Comparison of ENCODE assay signal across 9 mouse cellular contexts in genomic region chr12:70853026-70853425, GRCm38 (mm10). TPM values are rescaled to one million over a fixed set of nuclear protein-coding genes. Genes with fewer than 3 reads are reported as not detected.
DNase-seq lines count a peak whose midpoint lies in the region; ATAC-seq lines count a peak whose summit lies in the region.
"Had no signal": no experiment of that assay in that cellular context is flagged by ENCODE, and none has a peak within 500 bp of the region (broad histone marks: within the 10 kb centered on the region; RNA-seq: fewer than 3 reads in every experiment).

No protein-coding gene starts in this region.

- H3K9me3 ChIP-seq in hindbrain, embryonic 12.5 days (replicated peaks), result no peaks in the 10 kb centered on the region
- no peaks in the 10 kb centered on the region for H3K9me3 ChIP-seq in hindbrain, embryonic 11.5 days (ENCODE audit: control insufficient read depth, low read length)
- H3K9me3 ChIP-seq: intestine, embryonic 15.5 days had no signal

- H3K9ac ChIP-seq in hindbrain, embryonic 12.5 days, result no peak overlapping the region
- H3K9ac ChIP-seq in hindbrain, embryonic 11.5 days (ENCODE audit: low read depth, low read length), result no peak overlapping the region
- H3K9ac ChIP-seq: intestine, embryonic 15.5 days had no signal

- H3K36me3 ChIP-seq in hindbrain, embryonic 12.5 days, result no peaks in the 10 kb centered on the region
- no peaks in the 10 kb centered on the region for H3K36me3 ChIP-seq in hindbrain, embryonic 11.5 days (ENCODE audit: control insufficient read depth, insufficient read depth, low read length)
- H3K36me3 ChIP-seq: intestine, embryonic 15.5 days had no signal

- H3K4me1 ChIP-seq in hindbrain, embryonic 12.5 days, result peaks cover 18% of the 10 kb centered on the region
- no peaks in the 10 kb centered on the region for H3K4me1 ChIP-seq in hindbrain, embryonic 11.5 days (replicated peaks; ENCODE audit: control insufficient read depth, insufficient read depth, low read length)

- no peak for DNase-seq in frontal cortex, postnatal 25 days (ENCODE audit: low spot score in 2 of 2)
- DNase-seq in layer of hippocampus, adult 9-11 months, result peak; percentile 32
- DNase-seq in layer of hippocampus, postnatal 25 days (ENCODE audit: extremely low spot score in 1 of 2, low spot score in 1 of 2), result no peak
- DNase-seq in heart, postnatal 4 days, result peak; percentile 20
- peak; percentile 70 for DNase-seq in telencephalon, adult 2 months (ENCODE audit: low read depth, low spot score)
- no peak for DNase-seq in hindbrain, embryonic 11.5 days (ENCODE audit: low spot score)

- no peak overlapping the region for H3K27ac ChIP-seq in hindbrain, embryonic 12.5 days
- no peak overlapping the region for H3K27ac ChIP-seq in hindbrain, embryonic 11.5 days (ENCODE audit: low read depth, low read length)
- H3K27ac ChIP-seq: intestine, embryonic 15.5 days had no signal

- ATAC-seq in frontal cortex, adult (ENCODE audit: low TSS enrichment), result peak; percentile 82
- ATAC-seq in hindbrain, embryonic 12.5 days (ENCODE audit: low FRiP score), result no peak
- ATAC-seq in hindbrain, embryonic 11.5 days (ENCODE audit: low FRiP score), result no peak
- ATAC-seq: intestine, embryonic 15.5 days had no signal

- 48% methylated on average over 6 of the region's 6 CpGs for WGBS in hindbrain, embryonic 12.5 days
- WGBS in hindbrain, embryonic 11.5 days, result 50% methylated on average over 6 of the region's 6 CpGs

- H3K4me2 ChIP-seq in hindbrain, embryonic 12.5 days (replicated peaks), result no peak overlapping the region
- H3K4me2 ChIP-seq in hindbrain, embryonic 11.5 days (replicated peaks; ENCODE audit: low read depth, low read length), result no peak overlapping the region
- H3K4me2 ChIP-seq: intestine, embryonic 15.5 days had no signal

- no peaks in the 10 kb centered on the region for H3K27me3 ChIP-seq in hindbrain, embryonic 12.5 days
- no peaks in the 10 kb centered on the region for H3K27me3 ChIP-seq in hindbrain, embryonic 11.5 days (ENCODE audit: control insufficient read depth, insufficient read depth, low read length)
- H3K27me3 ChIP-seq: intestine, embryonic 15.5 days had no signal

- no peak overlapping the region for H3K4me3 ChIP-seq in hindbrain, embryonic 12.5 days
- H3K4me3 ChIP-seq in hindbrain, embryonic 11.5 days (ENCODE audit: low read depth, low read length), result no peak overlapping the region
- H3K4me3 ChIP-seq: intestine, embryonic 15.5 days had no signal

RNA-seq across cellular contexts. Expression of gene Frmd6, which starts 27.7 kb away (rescaled TPM):
- 10 to 100 TPM; 15.4 to 16.8 TPM for total RNA-seq in layer of hippocampus, postnatal 25 days (2021)
- total RNA-seq in heart, postnatal 4 days (2021), result 10 to 100 TPM; 40.0 to 42.1 TPM
- polyA plus RNA-seq in hindbrain, embryonic 12.5 days (2016; fragmentation: Nextera tagmentation; extraction: Ambion mirVana), result 28.2 and 33.3 TPM in 2 replicates
- 18.5 and 23.5 TPM in 2 replicates for polyA plus RNA-seq in hindbrain, embryonic 11.5 days (2014; fragmentation: Nextera tagmentation; extraction: Ambion mirVana)

Comparison
In these comparisons a context has a peak if more than half of its experiments do, and no peak if none do; other contexts are left out.
1. DNase-seq: peak in layer of hippocampus, adult 9-11 months (single experiment), heart, postnatal 4 days (single experiment) and telencephalon, adult 2 months (single experiment); none in frontal cortex, postnatal 25 days (0 of 2), layer of hippocampus, postnatal 25 days (0 of 2) and hindbrain, embryonic 11.5 days (single experiment).